In genomic region chr19:44893231-44893871, GRCm38 (mm10) we compare ENCODE assay signal across 9 mouse cellular contexts. TPM values are rescaled to one million over a fixed set of nuclear protein-coding genes. Genes with fewer than 3 reads are reported as not detected.
A peak's percentile ranks its signal among the peaks of the same experiment; 100 is the strongest.
DNase-seq lines count a peak whose midpoint lies in the region; ATAC-seq lines count a peak whose summit lies in the region.
"Had no signal": no experiment of that assay in that cellular context is flagged by ENCODE, and none has a peak within 500 bp of the region (broad histone marks: within the 10 kb centered on the region; RNA-seq: fewer than 3 reads in every experiment).

No protein-coding gene starts in this region.

- no peak overlapping the region for H3K27ac ChIP-seq in heart, embryonic 15.5 days
- no peak overlapping the region for H3K27ac ChIP-seq in neural tube, embryonic 14.5 days (ENCODE audit: low read depth, low read length)

- WGBS in heart, embryonic 15.5 days, result 48% methylated on average over 19 of the region's 19 CpGs
- 32% methylated on average over 19 of the region's 19 CpGs for WGBS in neural tube, embryonic 14.5 days

- H3K9ac ChIP-seq in heart, embryonic 15.5 days, result no peak overlapping the region
- no peak overlapping the region for H3K9ac ChIP-seq in neural tube, embryonic 14.5 days (replicated peaks; ENCODE audit: low read depth, low read length)
- H3K9ac ChIP-seq: heart, embryonic 12.5 days had no signal

- peak overlapping the region; percentile 8; the same call in 1 of the 2 replicates for H3K4me2 ChIP-seq in heart, embryonic 15.5 days
- H3K4me2 ChIP-seq in neural tube, embryonic 14.5 days (ENCODE audit: low read depth, low read length), result no peak overlapping the region; the same call in 1 of the 2 replicates
- H3K4me2 ChIP-seq: heart, embryonic 12.5 days had no signal

- no peaks in the 10 kb centered on the region for H3K36me3 ChIP-seq in heart, embryonic 15.5 days
- H3K36me3 ChIP-seq in neural tube, embryonic 14.5 days (ENCODE audit: control insufficient read depth, insufficient read depth, low read length), result no peaks in the 10 kb centered on the region
- H3K36me3 ChIP-seq: heart, embryonic 12.5 days had no signal

- H3K27me3 ChIP-seq in heart, embryonic 15.5 days, result peaks cover 63% of the 10 kb centered on the region
- no peaks in the 10 kb centered on the region; the same call in 1 of the 2 replicates for H3K27me3 ChIP-seq in neural tube, embryonic 14.5 days (ENCODE audit: control insufficient read depth, insufficient read depth, low read length)

- ATAC-seq in heart, embryonic 15.5 days (replicated peaks; ENCODE audit: insufficient number of reproducible peaks, insufficient read depth, low FRiP score, low read depth), result no peak
- 0 out of 2 replicates have a peak, but pooled peaks have one; percentile 50 for ATAC-seq in neural tube, embryonic 14.5 days (ENCODE audit: low read depth)

- DNase-seq in heart, postnatal 4 days, result no peak
- DNase-seq in right cerebral cortex, postnatal 10 days (ENCODE audit: low spot score in 2 of 2), result peak; percentile 43 to 50
- DNase-seq in right cerebral cortex, adult 18-20 months, result no peak
- DNase-seq in kidney, adult 8-10 months, result peak; percentile 76 to 77
- no peak for DNase-seq in urinary bladder, postnatal 25 days (ENCODE audit: low spot score)
- no peak for DNase-seq in heart, adult 8-10 months (ENCODE audit: low spot score)

- H3K4me1 ChIP-seq in heart, embryonic 15.5 days (replicated peaks), result peaks cover 9% of the 10 kb centered on the region
- no peaks in the 10 kb centered on the region; the same call in 1 of the 2 replicates for H3K4me1 ChIP-seq in neural tube, embryonic 14.5 days (ENCODE audit: control insufficient read depth, insufficient read depth, low read length)

- no peaks in the 10 kb centered on the region for H3K9me3 ChIP-seq in heart, embryonic 15.5 days (replicated peaks)
- no peaks in the 10 kb centered on the region for H3K9me3 ChIP-seq in neural tube, embryonic 14.5 days (ENCODE audit: control insufficient read depth, low read length)
- H3K9me3 ChIP-seq: heart, embryonic 12.5 days had no signal

- H3K4me3 ChIP-seq in heart, embryonic 15.5 days, result no peak overlapping the region
- H3K4me3 ChIP-seq in neural tube, embryonic 14.5 days (ENCODE audit: low read depth, low read length), result no peak overlapping the region
- H3K4me3 ChIP-seq: heart, embryonic 12.5 days had no signal

RNA-seq across cellular contexts. Expression of gene Slf2, which starts 37.6 kb away (rescaled TPM):
- 28.1 and 30.0 TPM in 2 replicates for polyA plus RNA-seq in heart, embryonic 15.5 days (2015; fragmentation: Nextera tagmentation; extraction: Ambion mirVana)
- total RNA-seq in heart, postnatal 4 days (2021), result 10 to 100 TPM; 37.2 to 40.9 TPM
- polyA plus RNA-seq in neural tube, embryonic 14.5 days (2014; fragmentation: Nextera tagmentation; extraction: Ambion mirVana), result 41.5 and 46.3 TPM in 2 replicates
- total RNA-seq in heart, adult 8-10 months (2022), result 10 to 100 TPM; 18.2 to 21.9 (median 19.7) TPM

Comparison
In these comparisons a context has a peak if more than half of its experiments do, and no peak if none do; other contexts are left out.
1. DNase-seq: peak in right cerebral cortex, postnatal 10 days (2 of 2) and kidney, adult 8-10 months (2 of 2); none in heart, postnatal 4 days (single experiment), right cerebral cortex, adult 18-20 months (single experiment), urinary bladder, postnatal 25 days (single experiment) and heart, adult 8-10 months (single experiment).